Mouse (Mus musculus) lung, embryonic 16.5 days (tissue): ENCODE data around the gene Cd2. TPM values are rescaled to one million over a fixed set of nuclear protein-coding genes. Genes with fewer than 3 reads are reported as not detected.

ENCODE experiments used
- ATAC-seq: fragments of 200-750 bp; cut with Nextera tagmentation; 2 replicates; pipeline ENCODE4 v1.8.0; 2017; ENCODE audit warnings: low read depth, mild to moderate bottlenecking, moderate library complexity
- H3K27ac ChIP-seq: fragments of 300-500 bp; sonication (generic); 2 replicates; pipeline ENCODE4 v1.5.1; 2014; ENCODE audit warnings: mild to moderate bottlenecking, control low read depth, low read length
- H3K27me3 ChIP-seq: fragments of 300-500 bp; sonication (generic); 2 replicates; pipeline ENCODE4 v1.6.1; 2014; ENCODE audit warnings: low read depth, low read length, mixed read lengths; ENCODE audit not compliant: control insufficient read depth, insufficient read depth
- H3K36me3 ChIP-seq: fragments of 300-500 bp; sonication (generic); 2 replicates; pipeline ENCODE4 v1.6.1; 2014; ENCODE audit warnings: low read length; ENCODE audit not compliant: control insufficient read depth, insufficient read depth
- H3K4me1 ChIP-seq: fragments of 300-500 bp; sonication (generic); replicated peaks from 2 replicates; pipeline ENCODE4 v1.6.1; 2014; ENCODE audit warnings: low read length, mixed read lengths; ENCODE audit not compliant: control insufficient read depth, insufficient read depth
- H3K4me2 ChIP-seq: fragments of 300-500 bp; sonication (generic); 2 replicates; pipeline ENCODE4 v1.6.1; 2014; ENCODE audit warnings: low read depth, low read length, control low read depth
- H3K4me3 ChIP-seq: fragments of 300-500 bp; sonication (generic); 2 replicates; pipeline ENCODE4 v1.5.1; 2014; ENCODE audit warnings: mild to moderate bottlenecking, low read length, control low read depth
- H3K9ac ChIP-seq: fragments of 300-500 bp; sonication (generic); 2 replicates; pipeline ENCODE4 v1.6.1; 2014; ENCODE audit warnings: low read length, control low read depth
- H3K9me3 ChIP-seq: fragments of 300-500 bp; sonication (generic); 2 replicates; pipeline ENCODE4 v1.6.1; 2016; ENCODE audit warnings: low read length; ENCODE audit not compliant: control insufficient read depth
- WGBS: fragments of 180-500 bp; shearing (Covaris S2); extraction: QIAGEN DNeasy Blood & Tissue Kit; methylation state at CpG from one replicate; pipeline ENCODE4 v1.1.7; 2014; 5-methylcytosine and 5-hydroxymethylcytosine counted together
- polyA plus RNA-seq: library from polyadenylated mRNA; unstranded; fragments of >200 nt; fragmentation: Nextera tagmentation; extraction: Ambion mirVana; gene quantifications from 2 replicates; pipeline ENCODE4 v1.2.1, GENCODE M21; 2015

The Cd2 gene
- polyA plus RNA-seq, 1 experiment from 2014 or later: 0.57 TPM

- no peaks in the 10 kb centered on the region for H3K4me1 ChIP-seq
- H3K27ac ChIP-seq: no peak overlapping the region
- no peak overlapping the region for H3K4me2 ChIP-seq
- H3K27me3 ChIP-seq: no peaks in the 10 kb centered on the region
- no peaks in the 10 kb centered on the region for H3K9me3 ChIP-seq
- no peak for ATAC-seq
- no peak overlapping the region for H3K9ac ChIP-seq
- H3K36me3 ChIP-seq: no peaks in the 10 kb centered on the region
- whole genome bisulfite sequencing: 63% methylated on average over 5 of the region's 5 CpGs
- no peak overlapping the region for H3K4me3 ChIP-seq
Measured at GRCm38 (mm10) chr3:101228066-101228465, 59.7 kb downstream of the Cd2 start.

Other genes with a start within 250 kb of the Cd2 start
- 4.8 and 5.6 TPM in 2 replicates for gene Ptgfrn, start 177.7 kb downstream of the Cd2 start, polyA plus RNA-seq
- 40.5 and 40.6 TPM in 2 replicates for gene Igsf3, start 89.1 kb upstream of the Cd2 start, polyA plus RNA-seq